Mouse (Mus musculus) T-cell, adult 66 days (primary cell): Measurements from ENCODE around the gene Mapk7. TPM values are rescaled to one million over a fixed set of nuclear protein-coding genes. Genes with fewer than 3 reads are reported as not detected.

Experiments used
- total RNA-seq, 2 experiments: library from RNA; stranded (reverse); gene quantifications; 3 replicates in 1 of 2; 4 replicates in 1 of 2; pipeline ENCODE4 v1.2.4; 2023

Gene Mapk7
- 10 to 100 TPM; 18.4 to 19.8 TPM for total RNA-seq

GRCm38 (mm10) chr11:61494129-61494997 lies at the start of gene Mapk7:
Gene Mapk7 (minus strand): TSS chr11:61494406.

GRCm38 (mm10) chr11:61504713-61505257 lies 10.6 kb upstream of the Mapk7 start, which contains the start of gene B9d1:
Gene B9d1 (plus strand): TSS chr11:61505144.

GRCm38 (mm10) chr11:61484613-61485540 lies 9.3 kb downstream of the Mapk7 start, which contains the start of gene Mfap4:
Gene Mfap4 (plus strand): TSS chr11:61485431.

Other genes with a start within 250 kb of the Mapk7 start
- gene Aldh3a2, start 226.9 kb downstream of the Mapk7 start, total RNA-seq = 10 to 100 TPM; 57.3 to 57.6 TPM
- gene Slc47a2, start 151.5 kb downstream of the Mapk7 start, total RNA-seq = under 1 TPM in 1 of 2 experiments, not detected in 1; 0.24 TPM
- gene Slc47a1, start 116.1 kb downstream of the Mapk7 start, total RNA-seq = not detected
- gene Rnf112, start 40.3 kb downstream of the Mapk7 start, total RNA-seq = not detected
- gene Mfap4, start 9.0 kb downstream of the Mapk7 start, total RNA-seq = not detected
- not detected for gene B9d1, start 10.7 kb upstream of the Mapk7 start, total RNA-seq
- 1 to 10 TPM; 1.3 to 2.5 TPM for gene Epn2, start 85.3 kb upstream of the Mapk7 start, total RNA-seq
- gene Grap, start 158.9 kb upstream of the Mapk7 start, total RNA-seq = 100 to 1,000 TPM; 166 to 171 TPM
- 1 to 10 TPM in 1 of 2 experiments, under 1 TPM in 1; 0.61 to 2.0 TPM for gene Fam83g, start 189.7 kb upstream of the Mapk7 start, total RNA-seq
- gene Slc5a10, start 226.4 kb upstream of the Mapk7 start, total RNA-seq = not detected